Comparison of ENCODE assay signal across 8 mouse cellular contexts in the genomic region with DNA sequence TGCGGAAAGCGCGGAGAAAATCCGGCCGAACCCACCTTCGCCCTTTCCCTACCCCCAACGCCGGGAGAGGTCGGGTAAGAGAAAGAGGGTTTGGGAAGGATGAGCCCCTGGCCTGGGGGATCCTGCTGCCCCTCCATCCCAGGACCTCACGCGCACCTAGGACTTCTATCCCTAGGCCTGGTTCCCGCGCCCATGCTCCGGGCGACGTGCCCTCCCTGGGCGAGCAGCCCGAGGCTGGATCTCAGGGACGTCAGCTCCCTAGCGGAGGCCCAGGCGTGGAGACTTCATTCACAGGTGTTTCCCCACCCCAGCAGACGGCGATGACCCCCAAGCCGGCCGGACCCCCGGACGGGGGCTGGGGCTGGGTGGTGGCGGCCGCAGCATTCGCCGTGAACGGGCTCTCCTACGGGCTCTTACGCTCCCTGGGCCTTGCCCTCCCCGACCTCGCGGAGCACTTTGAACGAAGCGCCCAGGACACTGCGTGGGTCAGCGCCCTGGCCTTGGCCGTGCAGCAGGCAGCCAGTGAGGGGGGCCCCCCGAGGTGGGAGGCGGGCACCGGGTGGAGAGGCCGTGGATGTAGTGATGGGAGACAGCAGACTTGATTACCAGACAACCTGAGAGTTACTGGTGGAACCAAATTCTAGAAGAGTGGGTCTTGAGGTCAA. TPM values are rescaled to one million over a fixed set of nuclear protein-coding genes. Genes with fewer than 3 reads are reported as not detected.
DNase-seq lines count a peak whose midpoint lies in the region; ATAC-seq and TF ChIP-seq lines count a peak whose summit lies in the region.

No protein-coding gene starts in this region.

- TF ChIP-seq POLR2A in lung, adult 2 months (IDR thresholded peaks at IDR 0.05; ENCODE audit: borderline replicate concordance, extremely low read depth, low read depth, low read length): 0 out of 2 replicates have a peak, but pooled peaks have one; percentile 3

- H3K9ac ChIP-seq in heart, embryonic 15.5 days: peak overlapping the region; percentile 45
- peak overlapping the region; percentile 51 for H3K9ac ChIP-seq in neural tube, embryonic 12.5 days

- DNase-seq in lung, adult 2 months: no peak
- no peak for DNase-seq in lung, postnatal 25 days (ENCODE audit: low spot score)
- peak; percentile 68 to 71 for DNase-seq in cerebellum, postnatal 10 days
- peak; percentile 86 to 88 for DNase-seq in kidney, postnatal 36 days
- DNase-seq in spleen, postnatal 10 days (ENCODE audit: low spot score in 2 of 2): no peak
- DNase-seq in gastrocnemius, postnatal 4 days (ENCODE audit: low spot score in 2 of 2): no peak

- TF ChIP-seq CTCF in lung, adult 2 months (IDR thresholded peaks at IDR 0.05; ENCODE audit: insufficient read depth, low read length): no peak

- H3K4me3 ChIP-seq in lung, adult 2 months (replicated peaks; ENCODE audit: extremely low read depth, low read depth, low read length): peak overlapping the region; percentile 31
- H3K4me3 ChIP-seq in heart, embryonic 15.5 days: peak overlapping the region; percentile 42
- peak overlapping the region; percentile 32 for H3K4me3 ChIP-seq in neural tube, embryonic 12.5 days

- H3K4me1 ChIP-seq in lung, adult 2 months (ENCODE audit: control insufficient read depth, insufficient read depth, low read length): peaks cover 4% of the 10 kb centered on the region; the same call in 1 of the 2 replicates
- peaks cover 21% of the 10 kb centered on the region for H3K4me1 ChIP-seq in heart, embryonic 15.5 days (replicated peaks)
- peaks cover 35% of the 10 kb centered on the region for H3K4me1 ChIP-seq in neural tube, embryonic 12.5 days

- H3K36me3 ChIP-seq in heart, embryonic 15.5 days: no peaks in the 10 kb centered on the region
- H3K36me3 ChIP-seq in neural tube, embryonic 12.5 days: peaks cover 15% of the 10 kb centered on the region

- H3K9me3 ChIP-seq in heart, embryonic 15.5 days (replicated peaks): no peaks in the 10 kb centered on the region
- H3K9me3 ChIP-seq in neural tube, embryonic 12.5 days: no peaks in the 10 kb centered on the region

- peaks cover 62% of the 10 kb centered on the region for H3K27me3 ChIP-seq in heart, embryonic 15.5 days
- peaks cover 63% of the 10 kb centered on the region for H3K27me3 ChIP-seq in neural tube, embryonic 12.5 days (replicated peaks)

- WGBS in lung, adult 2 months: 3% methylated on average over 46 of the region's 46 CpGs
- WGBS in heart, embryonic 15.5 days: 2% methylated on average over 46 of the region's 46 CpGs
- WGBS in neural tube, embryonic 12.5 days: 2% methylated on average over 46 of the region's 46 CpGs

- H3K27ac ChIP-seq in heart, embryonic 15.5 days: no peak overlapping the region
- no peak overlapping the region for H3K27ac ChIP-seq in neural tube, embryonic 12.5 days

- H3K4me2 ChIP-seq in heart, embryonic 15.5 days: peak overlapping the region; percentile 71
- H3K4me2 ChIP-seq in neural tube, embryonic 12.5 days (replicated peaks): peak overlapping the region; percentile 54

- ATAC-seq in heart, embryonic 15.5 days (replicated peaks; ENCODE audit: insufficient number of reproducible peaks, insufficient read depth, low FRiP score, low read depth): peak; percentile 20; the same call in 1 of the 2 replicates
- ATAC-seq in neural tube, embryonic 12.5 days (ENCODE audit: low FRiP score, low read depth): peak; percentile 39

RNA-seq across cellular contexts. Expression of gene Slc16a11, which starts 1.8 kb away (rescaled TPM):
- 211 and 239 TPM in 2 replicates for polyA plus RNA-seq in lung, adult 2 months (2012; rRNA removed)
- 0.54 and 0.65 TPM in 2 replicates for polyA plus RNA-seq in heart, embryonic 15.5 days (2015; fragmentation: Nextera tagmentation; extraction: Ambion mirVana)
- 1.7 and 3.3 TPM in 2 replicates for polyA plus RNA-seq in neural tube, embryonic 12.5 days (2016; fragmentation: Nextera tagmentation; extraction: Ambion mirVana)
- total RNA-seq in gastrocnemius, postnatal 4 days (2021): not detected

RNA-seq across cellular contexts. Expression of gene Slc16a13, which starts 6.5 kb away (rescaled TPM):
- 9.2 and 11.3 TPM in 2 replicates for polyA plus RNA-seq in lung, adult 2 months (2012; rRNA removed)
- polyA plus RNA-seq in heart, embryonic 15.5 days (2015; fragmentation: Nextera tagmentation; extraction: Ambion mirVana): 4.5 and 5.2 TPM in 2 replicates
- polyA plus RNA-seq in neural tube, embryonic 12.5 days (2016; fragmentation: Nextera tagmentation; extraction: Ambion mirVana): 13.6 and 16.3 TPM in 2 replicates
- 1 to 10 TPM; 2.6 to 3.2 TPM for total RNA-seq in gastrocnemius, postnatal 4 days (2021)

RNA-seq across cellular contexts. Expression of gene Bcl6b, which starts 15.3 kb away (rescaled TPM):
- polyA plus RNA-seq in lung, adult 2 months (2012; rRNA removed): 21.9 and 25.6 TPM in 2 replicates
- 18.1 and 19.8 TPM in 2 replicates for polyA plus RNA-seq in heart, embryonic 15.5 days (2015; fragmentation: Nextera tagmentation; extraction: Ambion mirVana)
- polyA plus RNA-seq in neural tube, embryonic 12.5 days (2016; fragmentation: Nextera tagmentation; extraction: Ambion mirVana): 6.9 TPM in 2 replicates
- total RNA-seq in gastrocnemius, postnatal 4 days (2021): 10 to 100 TPM; 20.2 to 22.2 TPM

RNA-seq across cellular contexts. Expression of gene 0610010K14Rik, which starts 23.4 kb away (rescaled TPM):
- polyA plus RNA-seq in lung, adult 2 months (2012; rRNA removed): 79.0 and 80.9 TPM in 2 replicates
- polyA plus RNA-seq in heart, embryonic 15.5 days (2015; fragmentation: Nextera tagmentation; extraction: Ambion mirVana): 107 and 113 TPM in 2 replicates
- polyA plus RNA-seq in neural tube, embryonic 12.5 days (2016; fragmentation: Nextera tagmentation; extraction: Ambion mirVana): 169 and 183 TPM in 2 replicates
- 10 to 100 TPM; 51.4 to 56.9 TPM for total RNA-seq in gastrocnemius, postnatal 4 days (2021)

RNA-seq across cellular contexts. Expression of gene Gm21988, which starts 25.3 kb away (rescaled TPM):
- 6.6 and 7.2 TPM in 2 replicates for polyA plus RNA-seq in lung, adult 2 months (2012; rRNA removed)
- 7.3 and 10.3 TPM in 2 replicates for polyA plus RNA-seq in heart, embryonic 15.5 days (2015; fragmentation: Nextera tagmentation; extraction: Ambion mirVana)
- 14.4 and 15.2 TPM in 2 replicates for polyA plus RNA-seq in neural tube, embryonic 12.5 days (2016; fragmentation: Nextera tagmentation; extraction: Ambion mirVana)
- total RNA-seq in gastrocnemius, postnatal 4 days (2021): 1 to 10 TPM; 2.5 to 4.1 TPM

Comparison
In these comparisons a context has a peak if more than half of its experiments do, and no peak if none do; other contexts are left out.
1. DNase-seq: peak in cerebellum, postnatal 10 days (2 of 2) and kidney, postnatal 36 days (2 of 2); none in lung, adult 2 months (single experiment), lung, postnatal 25 days (single experiment), spleen, postnatal 10 days (0 of 2) and gastrocnemius, postnatal 4 days (0 of 2).
2. RNA of gene Slc16a11, which starts 1.8 kb away (polyA plus RNA-seq): 211 to 239 TPM in lung, adult 2 months; 1.7 to 3.3 TPM in neural tube, embryonic 12.5 days and 0.54 to 0.65 TPM in heart, embryonic 15.5 days; every median in the first group is over 10 times any median in the second.
3. Peak in every context shown above with its lines, with median percentiles within 50 percentile points of each other: H3K4me3 ChIP-seq.